Mouse (Mus musculus) heart, embryonic 13.5 days (tissue): ENCODE measurements at regions not wholly inside any gene's neighbourhood (a gene's known extent, or its start where the extent isn't known, plus 50 kb on each side); places are given as distances from the start of the nearest gene placed in this dataset.

Experiments used
- ATAC-seq: fragments of 200-750 bp; cut with Nextera tagmentation; 2 replicates; pipeline ENCODE4 v1.8.0; 2017; ENCODE audit warnings: moderate TSS enrichment; ENCODE audit not compliant: insufficient number of reproducible peaks, low FRiP score, low TSS enrichment; ENCODE audit errors: extremely low read depth
- H3K27ac ChIP-seq: fragments of 300-500 bp; sonication (generic); replicated peaks from 2 replicates; pipeline ENCODE4 v1.5.1; 2015; ENCODE audit warnings: moderate library complexity, mild to moderate bottlenecking, inconsistent platforms
- H3K27me3 ChIP-seq: fragments of 300-500 bp; sonication (generic); replicated peaks from 2 replicates; pipeline ENCODE4 v1.6.1; 2015; ENCODE audit warnings: mild to moderate bottlenecking, inconsistent platforms
- H3K36me3 ChIP-seq: fragments of 300-500 bp; sonication (generic); 2 replicates; pipeline ENCODE4 v1.6.1; 2015; ENCODE audit warnings: mild to moderate bottlenecking, inconsistent platforms
- H3K4me1 ChIP-seq: fragments of 300-500 bp; sonication (generic); 2 replicates; pipeline ENCODE4 v1.6.1; 2015; ENCODE audit warnings: inconsistent platforms
- H3K4me2 ChIP-seq: fragments of 300-500 bp; sonication (generic); 2 replicates; pipeline ENCODE4 v1.6.1; 2015; ENCODE audit warnings: inconsistent platforms, mild to moderate bottlenecking, moderate library complexity
- H3K4me3 ChIP-seq: fragments of 300-500 bp; sonication (generic); 2 replicates; pipeline ENCODE4 v1.5.1; 2015; ENCODE audit warnings: moderate library complexity, mild to moderate bottlenecking, inconsistent platforms
- H3K9ac ChIP-seq: fragments of 300-500 bp; sonication (generic); 2 replicates; pipeline ENCODE4 v1.6.1; 2015; ENCODE audit warnings: inconsistent platforms, mild to moderate bottlenecking, moderate library complexity
- H3K9me3 ChIP-seq: fragments of 300-500 bp; sonication (generic); 2 replicates; pipeline ENCODE4 v1.6.1; 2016; ENCODE audit warnings: inconsistent platforms
- WGBS: fragments of 180-500 bp; shearing (Covaris S2); methylation state at CpG from one replicate; pipeline ENCODE4 v1.1.7; 2015; ENCODE audit warnings: mixed read lengths; 5-methylcytosine and 5-hydroxymethylcytosine counted together

- no peaks in the 10 kb centered on the region for H3K36me3 ChIP-seq
- WGBS: 70% methylated on average over 4 of the region's 4 CpGs
- no peak overlapping the region for H3K27ac ChIP-seq
- H3K4me1 ChIP-seq: no peaks in the 10 kb centered on the region
- no peaks in the 10 kb centered on the region for H3K9me3 ChIP-seq
- no peak overlapping the region for H3K9ac ChIP-seq
- no peak overlapping the region for H3K4me2 ChIP-seq
- H3K27me3 ChIP-seq: no peaks in the 10 kb centered on the region
- no peak overlapping the region for H3K4me3 ChIP-seq
- ATAC-seq: no peak
Measured at GRCm38 (mm10) chr1:105067902-105068301, 288.6 kb downstream of the Rnf152 start.

- no peaks in the 10 kb centered on the region for H3K27me3 ChIP-seq
- H3K9me3 ChIP-seq: no peaks in the 10 kb centered on the region
- H3K36me3 ChIP-seq: no peaks in the 10 kb centered on the region
- no peaks in the 10 kb centered on the region for H3K4me1 ChIP-seq
- WGBS: 75% methylated on average over 4 of the region's 4 CpGs
- H3K4me3 ChIP-seq: no peak overlapping the region
- H3K9ac ChIP-seq: no peak overlapping the region
- ATAC-seq: no peak
- no peak overlapping the region for H3K27ac ChIP-seq
- no peak overlapping the region for H3K4me2 ChIP-seq
Measured at GRCm38 (mm10) chr1:105067049-105067795, 289.3 kb downstream of the Rnf152 start.

- no peaks in the 10 kb centered on the region for H3K9me3 ChIP-seq
- ATAC-seq: no peak
- 79% methylated on average over 10 of the region's 10 CpGs for WGBS
Measured at GRCm38 (mm10) chr1:105050584-105051363, 282.4 kb downstream of the Cdh20 start.

More at GRCm38 (mm10) chr1:105050584-105051363, 282.4 kb downstream of the Cdh20 start:
- Histone ChIP-seq H3K4me1 (no peaks in the 10 kb centered on the region), H3K27me3 (no peaks in the 10 kb centered on the region), H3K36me3 (no peaks in the 10 kb centered on the region), H3K27ac (no peak overlapping the region), H3K9ac (no peak overlapping the region), H3K4me2 (no peak overlapping the region), H3K4me3 (no peak overlapping the region)
